ENCODE assay signal across 16 mouse cellular contexts in the genomic region with DNA sequence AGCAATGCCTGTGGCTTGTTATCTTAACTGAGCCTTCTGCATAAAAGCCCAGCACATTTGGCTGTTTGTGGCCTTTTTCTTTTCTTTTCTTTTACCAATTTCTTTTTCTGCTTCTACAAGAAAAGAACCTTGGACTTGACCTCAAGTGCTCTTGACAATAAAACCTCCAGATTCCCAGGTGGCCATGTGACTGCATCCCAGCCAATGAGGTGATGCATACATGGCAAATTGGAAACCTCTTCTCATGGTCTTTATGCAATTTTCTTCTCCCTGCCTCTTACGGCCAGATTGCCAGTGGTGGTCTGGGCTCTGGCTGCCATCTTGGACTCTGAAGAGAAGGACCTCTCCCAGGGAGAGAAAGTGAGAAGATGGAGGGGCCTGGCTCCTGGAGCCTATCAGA. TPM values are rescaled to one million over a fixed set of nuclear protein-coding genes. Genes with fewer than 3 reads are reported as not detected.
"Had no signal": no experiment of that assay in that cellular context is flagged by ENCODE, and none has a peak within 500 bp of the region (broad histone marks: within the 10 kb centered on the region; RNA-seq: fewer than 3 reads in every experiment).

No protein-coding gene starts in this region.

- H3K4me2 ChIP-seq: liver, embryonic 12.5 days; lung, embryonic 14.5 days; midbrain, embryonic 13.5 days; neural tube, embryonic 13.5 days had no signal

- H3K36me3 ChIP-seq: liver, embryonic 12.5 days; midbrain, embryonic 10.5 days; midbrain, embryonic 13.5 days; neural tube, embryonic 13.5 days had no signal

- DNase-seq: lung, adult 18-20 months; lung, embryonic 14.5 days; lung, postnatal 10 days; lung, postnatal 4 days; right cerebral cortex, postnatal 14 days; thymus, adult 18-20 months; thymus, postnatal 14 days; thymus, postnatal 36 days had no signal

- H3K27ac ChIP-seq: liver, embryonic 12.5 days; liver, embryonic 14.5 days; midbrain, embryonic 10.5 days; midbrain, embryonic 13.5 days had no signal

- H3K27me3 ChIP-seq: liver, embryonic 12.5 days; neural tube, embryonic 13.5 days had no signal

- H3K9ac ChIP-seq: liver, embryonic 12.5 days; liver, embryonic 14.5 days; lung, embryonic 14.5 days; midbrain, embryonic 13.5 days; neural tube, embryonic 13.5 days had no signal

- H3K4me1 ChIP-seq: liver, embryonic 12.5 days had no signal

- H3K4me3 ChIP-seq: liver, embryonic 12.5 days; midbrain, embryonic 10.5 days; midbrain, embryonic 13.5 days; neural tube, embryonic 13.5 days had no signal

- H3K9me3 ChIP-seq: liver, embryonic 12.5 days; midbrain, embryonic 10.5 days; midbrain, embryonic 13.5 days; neural tube, embryonic 13.5 days had no signal

- ATAC-seq: liver, embryonic 12.5 days; midbrain, embryonic 13.5 days; midbrain, embryonic 16.5 days had no signal

RNA-seq across cellular contexts. Expression of gene Tll2, which starts 13.3 kb away (rescaled TPM):
- polyA plus RNA-seq: liver, embryonic 12.5 days; liver, embryonic 14.5 days; liver, embryonic 16.5 days; lung, embryonic 16.5 days had no signal
